Mouse (Mus musculus) cortical plate, adult 2 months (tissue): ENCODE measurements at regions not wholly inside any gene's neighbourhood (a gene's known extent, or its start where the extent isn't known, plus 50 kb on each side); places are given as distances from the start of the nearest gene placed in this dataset.

Experiments used
- CTCF ChIP-seq: fragments of 200-500 bp; IDR thresholded peaks from 2 replicates; pipeline ENCODE4 v1.5.1; 2011; ENCODE audit warnings: mild to moderate bottlenecking, control low read depth, low read length; ENCODE audit not compliant: insufficient read depth; ENCODE audit errors: extremely low read depth
- POLR2A ChIP-seq: fragments of 200-500 bp; IDR thresholded peaks from 2 replicates; pipeline ENCODE4 v1.6.1; 2011; ENCODE audit warnings: mild to moderate bottlenecking, low read length, control low read depth; ENCODE audit not compliant: insufficient read depth; ENCODE audit errors: extremely low read depth

DNA sequence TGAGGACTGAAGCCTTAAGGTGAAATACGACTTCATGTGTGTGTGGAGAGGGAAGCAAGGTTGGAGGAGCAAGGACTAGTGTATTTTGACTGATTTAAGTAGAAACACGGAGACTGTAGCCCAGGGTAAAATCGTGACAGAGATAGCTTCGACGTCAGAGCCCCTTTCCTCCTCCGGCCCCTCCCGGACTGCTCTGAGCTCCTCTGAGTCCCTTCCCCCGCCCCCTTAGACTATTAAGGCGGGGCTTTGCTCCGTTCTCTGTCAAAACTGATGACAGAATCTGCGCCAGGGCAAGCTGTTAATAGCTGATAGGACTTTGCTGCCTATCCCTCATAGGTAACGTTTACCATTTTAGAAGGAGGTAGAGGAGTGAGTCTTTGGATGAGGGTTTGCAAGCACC lies 62.0 kb upstream of the Frmpd3 start:
- TF ChIP-seq CTCF: no peak
- no peak for TF ChIP-seq POLR2A
